Mouse (Mus musculus) heart, embryonic 11.5 days (tissue): ENCODE data around the gene 4930544D05Rik. TPM values are rescaled to one million over a fixed set of nuclear protein-coding genes. Genes with fewer than 3 reads are reported as not detected.

ENCODE experiments used
- ATAC-seq: fragments of 200-750 bp; cut with Nextera tagmentation; replicated peaks from 2 replicates; pipeline ENCODE4 v1.8.0; 2017; ENCODE audit warnings: moderate library complexity; ENCODE audit not compliant: insufficient number of reproducible peaks, low FRiP score, low TSS enrichment
- H3K27ac ChIP-seq: fragments of 300-500 bp; sonication (generic); 2 replicates; pipeline ENCODE4 v1.5.1; 2014; ENCODE audit warnings: mild to moderate bottlenecking, low read depth, low read length
- H3K27me3 ChIP-seq: fragments of 300-500 bp; sonication (generic); 2 replicates; pipeline ENCODE4 v1.6.1; 2014; ENCODE audit warnings: mild to moderate bottlenecking, low read length, mixed read lengths; ENCODE audit not compliant: control insufficient read depth, insufficient read depth
- H3K36me3 ChIP-seq: fragments of 300-500 bp; sonication (generic); 2 replicates; pipeline ENCODE4 v1.6.1; 2014; ENCODE audit warnings: mild to moderate bottlenecking, low read length, moderate library complexity, mixed read lengths; ENCODE audit not compliant: control insufficient read depth, insufficient read depth
- H3K4me1 ChIP-seq: fragments of 300-500 bp; sonication (generic); 2 replicates; pipeline ENCODE4 v1.6.1; 2014; ENCODE audit warnings: low read length; ENCODE audit not compliant: control insufficient read depth, insufficient read depth
- H3K4me2 ChIP-seq: fragments of 300-500 bp; sonication (generic); 2 replicates; pipeline ENCODE4 v1.6.1; 2014; ENCODE audit warnings: mild to moderate bottlenecking, moderate library complexity
- H3K4me3 ChIP-seq: fragments of 300-500 bp; sonication (generic); 2 replicates; pipeline ENCODE4 v1.5.1; 2014; ENCODE audit warnings: low read depth, low read length
- H3K9ac ChIP-seq: fragments of 300-500 bp; sonication (generic); 2 replicates; pipeline ENCODE4 v1.6.1; 2014; ENCODE audit warnings: mild to moderate bottlenecking, low read depth, low read length, moderate library complexity
- H3K9me3 ChIP-seq: fragments of 300-500 bp; sonication (generic); replicated peaks from 2 replicates; pipeline ENCODE4 v1.6.1; 2016; ENCODE audit warnings: low read length; ENCODE audit not compliant: control insufficient read depth
- WGBS: fragments of 180-500 bp; shearing (Covaris S2); extraction: QIAGEN DNeasy Blood & Tissue Kit; methylation state at CpG from one replicate; pipeline ENCODE4 v1.1.7; 2014; ENCODE audit not compliant: insufficient replicate concordance; 5-methylcytosine and 5-hydroxymethylcytosine counted together
- polyA plus RNA-seq: library from polyadenylated mRNA; unstranded; fragments of >200 nt; fragmentation: Nextera tagmentation; extraction: Ambion mirVana; gene quantifications from 2 replicates; pipeline ENCODE4 v1.2.1, GENCODE M21; 2014

4930544D05Rik gene
- polyA plus RNA-seq, 1 experiment from 2014 or later: not detected

- 69% methylated on average over 12 of the region's 12 CpGs for WGBS
- Histone ChIP-seq H3K27me3 (no peaks in the 10 kb centered on the region), H3K4me2 (no peak overlapping the region), H3K9ac (no peak overlapping the region), H3K36me3 (peaks cover 42% of the 10 kb centered on the region), H3K27ac (no peak overlapping the region), H3K4me1 (no peaks in the 10 kb centered on the region), H3K9me3 (no peaks in the 10 kb centered on the region), H3K4me3 (no peak overlapping the region)
- no peak for ATAC-seq
Observed at GRCm38 (mm10) chr11:70606717-70607116, 8.9 kb upstream of the 4930544D05Rik start.

DNA sequence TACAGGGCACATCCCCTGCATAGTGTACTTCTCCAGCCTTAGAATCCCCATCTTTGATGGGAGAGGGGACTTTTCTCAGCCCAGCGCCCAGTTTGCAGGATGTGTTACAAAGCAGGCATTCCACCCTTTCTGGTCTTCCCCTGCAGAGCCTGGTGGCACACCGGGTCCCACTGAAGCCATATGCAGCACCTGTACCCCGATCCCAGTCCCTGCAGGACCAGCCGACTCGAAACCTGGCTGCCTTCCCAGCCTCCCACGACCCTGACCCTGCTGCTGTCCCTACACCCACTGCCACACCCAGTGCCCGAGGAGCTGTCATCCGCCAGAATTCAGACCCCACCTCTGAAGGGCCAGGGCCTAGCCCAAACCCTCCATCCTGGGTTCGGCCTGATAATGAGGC lies 8.0 kb upstream of the 4930544D05Rik start:
- 92% methylated on average over 9 of the region's 9 CpGs for WGBS
- Histone ChIP-seq H3K9ac (no peak overlapping the region), H3K9me3 (no peaks in the 10 kb centered on the region), H3K27me3 (no peaks in the 10 kb centered on the region), H3K4me3 (no peak overlapping the region), H3K27ac (no peak overlapping the region), H3K36me3 (peaks cover 47% of the 10 kb centered on the region), H3K4me1 (no peaks in the 10 kb centered on the region), H3K4me2 (no peak overlapping the region)
- ATAC-seq: no peak

GRCm38 (mm10) chr11:70608381-70609066 lies 7.1 kb upstream of the 4930544D05Rik start:
- 85% methylated on average over 26 of the region's 26 CpGs for WGBS
- peaks cover 54% of the 10 kb centered on the region for H3K36me3 ChIP-seq
- H3K4me3 ChIP-seq: no peak overlapping the region
- no peaks in the 10 kb centered on the region for H3K9me3 ChIP-seq
- H3K27me3 ChIP-seq: no peaks in the 10 kb centered on the region
- no peak overlapping the region for H3K4me2 ChIP-seq
- H3K9ac ChIP-seq: no peak overlapping the region
- H3K27ac ChIP-seq: no peak overlapping the region
- no peaks in the 10 kb centered on the region for H3K4me1 ChIP-seq
- no peak for ATAC-seq

GRCm38 (mm10) chr11:70610752-70611151 lies 4.9 kb upstream of the 4930544D05Rik start:
- Histone ChIP-seq H3K36me3 (peaks cover 49% of the 10 kb centered on the region), H3K9ac (no peak overlapping the region), H3K4me2 (no peak overlapping the region), H3K9me3 (no peaks in the 10 kb centered on the region), H3K4me1 (peaks cover 11% of the 10 kb centered on the region), H3K4me3 (no peak overlapping the region), H3K27me3 (peaks cover 1% of the 10 kb centered on the region), H3K27ac (no peak overlapping the region)
- ATAC-seq: no peak
- WGBS: 85% methylated on average over 4 of the region's 4 CpGs

- H3K4me2 ChIP-seq: no peak overlapping the region
- no peak overlapping the region for H3K27ac ChIP-seq
- H3K9me3 ChIP-seq: no peaks in the 10 kb centered on the region
- peaks cover 8% of the 10 kb centered on the region for H3K27me3 ChIP-seq
- H3K4me1 ChIP-seq: peaks cover 11% of the 10 kb centered on the region
- ATAC-seq: no peak
- no peak overlapping the region for H3K4me3 ChIP-seq
- WGBS: 68% methylated on average over 7 of the region's 7 CpGs
- peaks cover 36% of the 10 kb centered on the region for H3K36me3 ChIP-seq
- no peak overlapping the region for H3K9ac ChIP-seq
Observed at GRCm38 (mm10) chr11:70612505-70612904, 3.1 kb upstream of the 4930544D05Rik start.

DNA sequence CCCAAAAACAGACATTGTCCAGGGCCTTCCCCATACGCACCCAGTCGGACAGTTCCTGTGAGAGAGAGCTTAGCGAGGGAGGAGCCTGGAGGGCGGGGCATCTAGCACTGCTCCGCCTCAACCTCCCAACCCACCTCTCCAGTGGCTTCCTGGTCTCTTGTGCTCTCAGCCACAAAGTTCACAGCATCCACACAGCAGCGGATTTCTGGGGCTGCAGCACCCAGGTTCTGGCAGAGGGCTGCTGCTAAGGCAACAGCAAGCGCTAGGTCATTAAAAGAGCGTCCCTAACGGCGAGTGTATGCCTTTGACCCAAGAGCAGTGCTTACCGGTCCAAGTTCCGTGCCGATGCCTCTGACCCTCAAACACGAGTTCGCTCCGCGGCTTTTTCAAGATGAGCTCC lies 574 bp upstream of the 4930544D05Rik start:
- Histone ChIP-seq H3K9me3 (no peaks in the 10 kb centered on the region), H3K4me3 (peak overlapping the region; percentile 45), H3K9ac (peak overlapping the region; percentile 69), H3K4me2 (peak overlapping the region; percentile 95), H3K27ac (peak overlapping the region; percentile 3; the same call in 1 of the 2 replicates), H3K36me3 (peaks cover 19% of the 10 kb centered on the region), H3K27me3 (peaks cover 8% of the 10 kb centered on the region), H3K4me1 (peaks cover 11% of the 10 kb centered on the region)
- ATAC-seq: peak; percentile 70; the same call in 1 of the 2 replicates
- WGBS: 3% methylated on average over 17 of the region's 17 CpGs

DNA sequence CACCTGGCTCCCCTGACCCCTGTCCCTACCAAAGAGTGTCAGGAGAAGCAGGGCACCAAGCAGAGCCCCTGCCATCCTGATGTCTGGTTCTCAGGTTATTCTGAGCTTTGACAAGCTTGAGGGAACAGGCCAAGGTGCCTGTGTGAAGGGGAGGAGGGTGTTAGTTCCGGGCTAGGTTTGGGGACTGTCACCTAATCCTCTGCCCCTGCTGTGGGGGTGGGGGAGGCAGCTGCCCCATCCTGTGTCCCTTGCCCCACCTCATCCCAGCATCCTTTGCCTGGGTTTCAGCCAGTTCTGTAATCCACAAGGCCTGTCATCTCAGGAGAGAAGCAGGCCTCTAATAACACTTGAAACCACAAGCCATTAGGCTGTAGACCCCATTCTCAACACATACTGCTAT lies 3.5 kb downstream of the 4930544D05Rik start, which contains the start of gene Chrne:
Gene Chrne, minus strand, starts transcription at position 116 of the 400 bp plus-strand sequence.
- 25% methylated on average over 1 of the region's 1 CpGs for WGBS
- Histone ChIP-seq H3K36me3 (no peaks in the 10 kb centered on the region), H3K4me1 (peaks cover 13% of the 10 kb centered on the region), H3K4me2 (no peak within 1 kb of the TSS), H3K4me3 (no peak within 1 kb of the TSS), H3K9ac (no peak within 1 kb of the TSS), H3K9me3 (no peaks in the 10 kb centered on the region), H3K27me3 (peaks cover 8% of the 10 kb centered on the region), H3K27ac (no peak within 1 kb of the TSS)
- ATAC-seq: no peak

DNA sequence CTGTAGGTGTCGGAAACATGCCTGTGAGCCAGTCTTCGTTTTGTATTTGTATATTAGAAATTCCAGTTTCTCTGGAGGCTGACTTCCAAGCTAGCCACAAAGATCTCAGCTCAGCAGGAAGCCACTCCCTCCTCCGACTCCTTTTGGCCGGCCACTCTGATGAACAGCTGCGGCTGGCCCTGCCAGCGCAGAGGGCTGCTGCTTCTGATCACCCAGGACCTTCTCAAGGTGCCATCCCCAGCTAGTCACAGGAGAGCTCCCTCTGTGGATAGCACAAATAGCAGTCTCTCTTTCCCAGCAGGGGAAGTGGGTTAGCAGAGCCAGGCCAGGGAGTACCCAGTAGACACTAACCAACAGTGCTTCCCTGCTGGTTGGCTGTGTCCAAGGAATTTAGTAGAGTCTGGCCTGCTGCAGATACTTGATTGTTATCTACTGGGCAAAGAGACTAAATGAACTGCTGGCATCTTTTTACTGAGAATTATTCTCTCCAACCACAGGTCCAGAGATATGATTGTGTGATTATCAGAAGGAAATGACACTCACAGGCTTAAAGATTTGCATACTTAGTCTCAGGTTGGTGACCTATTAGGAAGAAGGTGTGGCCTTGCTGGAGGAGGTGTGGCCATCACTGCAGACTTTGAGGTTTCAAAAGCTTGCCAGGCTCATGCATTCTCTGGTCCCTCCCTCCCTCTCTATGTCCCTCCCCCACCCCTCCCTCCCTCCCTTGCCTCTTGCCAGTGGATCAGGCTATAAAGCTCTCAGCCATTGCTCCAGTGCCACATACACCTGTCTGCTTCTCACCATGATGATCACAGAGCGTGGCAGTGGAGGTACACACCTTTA lies 6.5 kb downstream of the 4930544D05Rik start:
- Histone ChIP-seq H3K4me2 (no peak overlapping the region), H3K27me3 (no peaks in the 10 kb centered on the region; the same call in 1 of the 2 replicates), H3K4me3 (no peak overlapping the region), H3K9me3 (no peaks in the 10 kb centered on the region), H3K9ac (no peak overlapping the region), H3K36me3 (no peaks in the 10 kb centered on the region), H3K4me1 (0 out of 2 replicates have a peak, but pooled peaks cover 2% of the 10 kb centered on the region), H3K27ac (no peak overlapping the region)
- 33% methylated on average over 7 of the region's 7 CpGs for WGBS
- no peak for ATAC-seq
